Comparison of ENCODE assay signal across 29 mouse cellular contexts in the genomic region with DNA sequence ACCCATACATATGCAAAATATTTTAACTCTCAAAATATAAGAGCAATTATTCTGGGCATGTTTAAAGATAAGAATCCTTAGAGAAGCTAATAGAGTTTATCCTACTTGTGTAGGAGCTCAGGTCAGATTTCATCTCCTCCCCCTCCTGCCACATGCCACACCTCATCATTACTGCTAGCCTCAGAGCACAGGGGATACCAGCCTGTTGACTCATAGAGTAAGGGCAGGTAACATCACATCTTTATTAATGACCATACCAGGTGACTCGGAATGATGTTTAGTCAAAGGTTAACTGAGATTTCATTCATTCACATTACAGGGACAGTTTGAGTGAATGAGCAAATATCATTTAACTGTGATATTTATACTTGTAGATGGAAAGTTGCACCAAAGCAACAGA.
"Had no signal": no experiment of that assay in that cellular context is flagged by ENCODE, and none has a peak within 500 bp of the region (broad histone marks: within the 10 kb centered on the region; RNA-seq: fewer than 3 reads in every experiment).

No protein-coding gene starts in this region.

- DNase-seq: cerebellum, adult 2 months; cerebellum, adult 8-10 months; cerebellum, adult 9-10 months; cerebellum, adult 9-11 months; cerebellum, postnatal 10 days; cerebellum, postnatal 14 days; cerebellum, postnatal 25 days; cerebellum, postnatal 36 days; embryo, embryonic 11 days; forebrain, postnatal 0 days; gastrocnemius, adult 2 months; gastrocnemius, postnatal 10 days; gastrocnemius, postnatal 14 days; gastrocnemius, postnatal 25 days; gastrocnemius, postnatal 36 days; heart, adult 11 months; heart, adult 18-20 months; heart, adult 2 months had no signal

- H3K4me2 ChIP-seq: embryonic facial prominence, embryonic 12.5 days; embryonic facial prominence, embryonic 13.5 days; embryonic facial prominence, embryonic 15.5 days; forebrain, embryonic 12.5 days; forebrain, embryonic 13.5 days; forebrain, embryonic 15.5 days had no signal

- H3K36me3 ChIP-seq: embryonic facial prominence, embryonic 10.5 days; embryonic facial prominence, embryonic 12.5 days; embryonic facial prominence, embryonic 13.5 days; embryonic facial prominence, embryonic 15.5 days; forebrain, embryonic 10.5 days; forebrain, embryonic 12.5 days; forebrain, embryonic 15.5 days had no signal

- H3K27me3 ChIP-seq: embryonic facial prominence, embryonic 12.5 days; embryonic facial prominence, embryonic 13.5 days; embryonic facial prominence, embryonic 15.5 days; forebrain, embryonic 12.5 days; forebrain, embryonic 13.5 days; forebrain, embryonic 15.5 days had no signal

- H3K9me3 ChIP-seq: embryonic facial prominence, embryonic 10.5 days; embryonic facial prominence, embryonic 12.5 days; embryonic facial prominence, embryonic 13.5 days; embryonic facial prominence, embryonic 15.5 days; forebrain, embryonic 10.5 days; forebrain, embryonic 12.5 days; forebrain, embryonic 13.5 days; forebrain, embryonic 15.5 days had no signal

- H3K9ac ChIP-seq: embryonic facial prominence, embryonic 12.5 days; embryonic facial prominence, embryonic 13.5 days; embryonic facial prominence, embryonic 15.5 days; forebrain, embryonic 12.5 days; forebrain, embryonic 13.5 days; forebrain, embryonic 15.5 days; forebrain, postnatal 0 days had no signal

- H3K4me1 ChIP-seq: embryonic facial prominence, embryonic 10.5 days; embryonic facial prominence, embryonic 12.5 days; embryonic facial prominence, embryonic 13.5 days; embryonic facial prominence, embryonic 15.5 days; forebrain, embryonic 10.5 days; forebrain, embryonic 12.5 days; forebrain, embryonic 13.5 days; forebrain, embryonic 15.5 days had no signal

- H3K4me3 ChIP-seq: embryonic facial prominence, embryonic 10.5 days; embryonic facial prominence, embryonic 12.5 days; embryonic facial prominence, embryonic 13.5 days; embryonic facial prominence, embryonic 15.5 days; erythroblast, embryonic 14.5 days; forebrain, embryonic 10.5 days; forebrain, embryonic 12.5 days; forebrain, embryonic 13.5 days; forebrain, embryonic 15.5 days; gastrocnemius, adult 2 months; heart, adult 2 months had no signal

- ATAC-seq: forebrain, embryonic 13.5 days; forebrain, embryonic 14.5 days; forebrain, embryonic 15.5 days; forebrain, embryonic 16.5 days; forebrain, postnatal 0 days had no signal

- H3K27ac ChIP-seq: embryonic facial prominence, embryonic 10.5 days; embryonic facial prominence, embryonic 12.5 days; embryonic facial prominence, embryonic 13.5 days; embryonic facial prominence, embryonic 15.5 days; forebrain, embryonic 10.5 days; forebrain, embryonic 12.5 days; forebrain, embryonic 13.5 days; forebrain, embryonic 15.5 days; gastrocnemius, adult 2 months; heart, adult 2 months had no signal
